Mouse (Mus musculus): Measurements from ENCODE around the gene Fnbp1. TPM values are rescaled to one million over a fixed set of nuclear protein-coding genes. Genes with fewer than 3 reads are reported as not detected.

Fnbp1 gene
- total RNA-seq, 2 experiments from 2014 or later: 10.6 to 10.7 TPM

GRCm38 (mm10) chr2:31156846-31157245 is 15.0 kb upstream of the Fnbp1 start:
- intact Hi-C loops (cut with DNase I): no loop called here
- no peak for DNase-seq

GRCm38 (mm10) chr2:31151892-31152812 is 10.3 kb upstream of the Fnbp1 start, which contains the start of gene Gpr107:
TSS of gene Gpr107 (plus strand) at chr2:31152316.
- DNase-seq: peak; percentile 69 to 79
- intact Hi-C loops (cut with DNase I): no loop called here

GRCm38 (mm10) chr2:31150762-31151161 is 9.0 kb upstream of the Fnbp1 start:
- DNase-seq: no peak
- intact Hi-C loops (cut with DNase I): no loop called here

GRCm38 (mm10) chr2:31147054-31147453 is 5.2 kb upstream of the Fnbp1 start:
- intact Hi-C loops (cut with DNase I): no loop called here

GRCm38 (mm10) chr2:31144901-31145300 is 3.1 kb upstream of the Fnbp1 start:
- intact Hi-C loops (cut with DNase I): loop anchor here (5.0 kb wide), 1 partner anchor 123 kb away; no protein-coding TSS in a partner anchor
- no peak for DNase-seq

More at GRCm38 (mm10) chr2:31147054-31147453, 5.2 kb upstream of the Fnbp1 start:
- DNase-seq: no peak

GRCm38 (mm10) chr2:31143768-31144695 is 2.2 kb upstream of the Fnbp1 start:
- intact Hi-C loops (cut with DNase I): loop anchor here (5.0 kb wide), 1 partner anchor 122 kb away; no protein-coding TSS in a partner anchor
- DNase-seq: no peak

GRCm38 (mm10) chr2:31143326-31143725 is 1.5 kb upstream of the Fnbp1 start:
- intact Hi-C loops (cut with DNase I): loop anchor here (5.0 kb wide), 1 partner anchor 121 kb away; no protein-coding TSS in a partner anchor
- no peak for DNase-seq

GRCm38 (mm10) chr2:31142505-31142904 is 697 bp upstream of the Fnbp1 start:
- intact Hi-C loops (cut with DNase I): loop anchor here (5.0 kb wide), 1 partner anchor 120 kb away; no protein-coding TSS in a partner anchor
- no peak for DNase-seq

GRCm38 (mm10) chr2:31141074-31141866 is 538 bp downstream of the Fnbp1 start:
- intact Hi-C loops (cut with DNase I): loop anchor here (5.0 kb wide), 1 partner anchor 119 kb away; no protein-coding TSS in a partner anchor
- peak in 1 of 2 experiments; percentile 35 for DNase-seq

GRCm38 (mm10) chr2:31140772-31141073 is 1.1 kb downstream of the Fnbp1 start:
- intact Hi-C loops (cut with DNase I): loop anchor here (5.0 kb wide), 1 partner anchor 118 kb away; no protein-coding TSS in a partner anchor

GRCm38 (mm10) chr2:31139991-31140771 is 1.6 kb downstream of the Fnbp1 start:
- DNase-seq: no peak
- intact Hi-C loops (cut with DNase I): loop anchor here (5.0 kb wide), 1 partner anchor 118 kb away; no protein-coding TSS in a partner anchor

More at GRCm38 (mm10) chr2:31140772-31141073, 1.1 kb downstream of the Fnbp1 start:
- no peak for DNase-seq

GRCm38 (mm10) chr2:31139174-31139632 is 2.6 kb downstream of the Fnbp1 start:
- intact Hi-C loops (cut with DNase I): no loop called here
- no peak for DNase-seq

GRCm38 (mm10) chr2:31137018-31137590 is 4.7 kb downstream of the Fnbp1 start:
- intact Hi-C loops (cut with DNase I): no loop called here

GRCm38 (mm10) chr2:31136338-31136737 is 5.5 kb downstream of the Fnbp1 start:
- intact Hi-C loops (cut with DNase I): no loop called here
- no peak for DNase-seq

More at GRCm38 (mm10) chr2:31137018-31137590, 4.7 kb downstream of the Fnbp1 start:
- DNase-seq: no peak

- no peak for DNase-seq
- intact Hi-C loops (cut with DNase I): no loop called here
Observed at GRCm38 (mm10) chr2:31135512-31135931, 6.3 kb downstream of the Fnbp1 start.

- intact Hi-C loops (cut with DNase I): no loop called here
- no peak for DNase-seq
Observed at GRCm38 (mm10) chr2:31133981-31134380, 7.8 kb downstream of the Fnbp1 start.

- no peak for DNase-seq
- intact Hi-C loops (cut with DNase I): no loop called here
Observed at GRCm38 (mm10) chr2:31132682-31133081, 9.1 kb downstream of the Fnbp1 start.

GRCm38 (mm10) chr2:31130815-31131299 is 11.0 kb downstream of the Fnbp1 start:
- DNase-seq: no peak
- intact Hi-C loops (cut with DNase I): no loop called here
